Mouse (Mus musculus) midbrain, embryonic 16.5 days (tissue): ENCODE data around the gene E2f8. TPM values are rescaled to one million over a fixed set of nuclear protein-coding genes. Genes with fewer than 3 reads are reported as not detected.

Experiments
- ATAC-seq: fragments of 200-750 bp; cut with Nextera tagmentation; 2 replicates; pipeline ENCODE4 v1.8.0; 2017; ENCODE audit warnings: moderate TSS enrichment
- H3K27ac ChIP-seq: fragments of 300-500 bp; sonication (generic); 2 replicates; pipeline ENCODE4 v1.5.1; 2014; ENCODE audit warnings: mild to moderate bottlenecking, low read length, mixed read lengths
- H3K27me3 ChIP-seq: fragments of 300-500 bp; sonication (generic); 2 replicates; pipeline ENCODE4 v1.6.1; 2014; ENCODE audit warnings: low read depth, low read length, mixed read lengths; ENCODE audit not compliant: control insufficient read depth, insufficient read depth
- H3K36me3 ChIP-seq: fragments of 300-500 bp; sonication (generic); 2 replicates; pipeline ENCODE4 v1.6.1; 2014; ENCODE audit warnings: mild to moderate bottlenecking, low read length, moderate library complexity, mixed read lengths; ENCODE audit not compliant: control insufficient read depth, insufficient read depth
- H3K4me1 ChIP-seq: fragments of 300-500 bp; sonication (generic); 2 replicates; pipeline ENCODE4 v1.6.1; 2014; ENCODE audit warnings: mild to moderate bottlenecking, low read length, mixed read lengths; ENCODE audit not compliant: control insufficient read depth, insufficient read depth
- H3K4me2 ChIP-seq: fragments of 300-500 bp; sonication (generic); 2 replicates; pipeline ENCODE4 v1.6.1; 2014; ENCODE audit warnings: mild to moderate bottlenecking, low read length, mixed read lengths
- H3K4me3 ChIP-seq: fragments of 300-500 bp; sonication (generic); 2 replicates; pipeline ENCODE4 v1.5.1; 2014; ENCODE audit warnings: low read depth, mild to moderate bottlenecking, low read length, moderate library complexity, mixed read lengths
- H3K9ac ChIP-seq: fragments of 300-500 bp; sonication (generic); 2 replicates; pipeline ENCODE4 v1.6.1; 2014; ENCODE audit warnings: low read depth, low read length, mixed read lengths
- H3K9me3 ChIP-seq: fragments of 300-500 bp; sonication (generic); replicated peaks from 2 replicates; pipeline ENCODE4 v1.6.1; 2014; ENCODE audit warnings: mild to moderate bottlenecking, low read length, mixed read lengths; ENCODE audit not compliant: control insufficient read depth, poor library complexity, severe bottlenecking
- WGBS: fragments of 180-500 bp; shearing (Covaris S2); extraction: QIAGEN DNeasy Blood & Tissue Kit; methylation state at CpG from one replicate; pipeline ENCODE4 v1.1.7; 2014; 5-methylcytosine and 5-hydroxymethylcytosine counted together
- polyA plus RNA-seq: library from polyadenylated mRNA; unstranded; fragments of >200 nt; fragmentation: Nextera tagmentation; extraction: Ambion mirVana; gene quantifications from 2 replicates; pipeline ENCODE4 v1.2.1, GENCODE M21; 2015

Gene E2f8
- polyA plus RNA-seq, 1 experiment from 2014 or later, result 1.5 TPM

DNA sequence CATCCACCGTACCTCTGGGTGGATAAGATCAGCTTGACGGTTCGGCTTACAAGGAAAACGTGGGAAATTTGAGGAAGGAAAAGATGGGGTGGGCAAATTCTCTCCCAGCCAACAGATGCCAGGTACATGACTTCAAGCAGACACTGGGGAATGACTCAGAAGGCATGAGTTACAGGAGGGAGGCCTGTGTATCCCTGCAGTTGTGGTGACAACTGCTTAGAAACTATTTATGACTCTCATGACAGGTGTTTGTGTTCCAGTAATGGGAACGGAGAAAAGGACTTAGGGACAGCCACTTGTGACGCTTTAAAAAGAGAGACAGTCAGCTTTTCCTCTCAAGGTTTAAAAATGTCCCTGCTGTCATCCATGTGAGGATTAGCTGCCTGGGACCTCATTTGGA is 11.3 kb downstream of the E2f8 start:
- no peaks in the 10 kb centered on the region for H3K36me3 ChIP-seq
- H3K9ac ChIP-seq, result no peak overlapping the region
- H3K27me3 ChIP-seq, result no peaks in the 10 kb centered on the region
- no peak overlapping the region for H3K27ac ChIP-seq
- no peak overlapping the region for H3K4me2 ChIP-seq
- no peak overlapping the region for H3K4me3 ChIP-seq
- ATAC-seq, result no peak
- 91% methylated on average over 6 of the region's 6 CpGs for WGBS
- no peaks in the 10 kb centered on the region for H3K9me3 ChIP-seq
- peaks cover 2% of the 10 kb centered on the region; the same call in 1 of the 2 replicates for H3K4me1 ChIP-seq

- Histone ChIP-seq H3K4me1 (peaks cover 2% of the 10 kb centered on the region; the same call in 1 of the 2 replicates), H3K36me3 (no peaks in the 10 kb centered on the region), H3K27me3 (no peaks in the 10 kb centered on the region), H3K27ac (no peak overlapping the region), H3K9me3 (no peaks in the 10 kb centered on the region), H3K4me3 (no peak overlapping the region), H3K9ac (no peak overlapping the region), H3K4me2 (no peak overlapping the region)
- ATAC-seq, result no peak
- WGBS, result 89% methylated on average over 18 of the region's 18 CpGs
These were observed 13.8 kb downstream of the E2f8 start for GRCm38 (mm10) chr7:48867576-48867975.

DNA sequence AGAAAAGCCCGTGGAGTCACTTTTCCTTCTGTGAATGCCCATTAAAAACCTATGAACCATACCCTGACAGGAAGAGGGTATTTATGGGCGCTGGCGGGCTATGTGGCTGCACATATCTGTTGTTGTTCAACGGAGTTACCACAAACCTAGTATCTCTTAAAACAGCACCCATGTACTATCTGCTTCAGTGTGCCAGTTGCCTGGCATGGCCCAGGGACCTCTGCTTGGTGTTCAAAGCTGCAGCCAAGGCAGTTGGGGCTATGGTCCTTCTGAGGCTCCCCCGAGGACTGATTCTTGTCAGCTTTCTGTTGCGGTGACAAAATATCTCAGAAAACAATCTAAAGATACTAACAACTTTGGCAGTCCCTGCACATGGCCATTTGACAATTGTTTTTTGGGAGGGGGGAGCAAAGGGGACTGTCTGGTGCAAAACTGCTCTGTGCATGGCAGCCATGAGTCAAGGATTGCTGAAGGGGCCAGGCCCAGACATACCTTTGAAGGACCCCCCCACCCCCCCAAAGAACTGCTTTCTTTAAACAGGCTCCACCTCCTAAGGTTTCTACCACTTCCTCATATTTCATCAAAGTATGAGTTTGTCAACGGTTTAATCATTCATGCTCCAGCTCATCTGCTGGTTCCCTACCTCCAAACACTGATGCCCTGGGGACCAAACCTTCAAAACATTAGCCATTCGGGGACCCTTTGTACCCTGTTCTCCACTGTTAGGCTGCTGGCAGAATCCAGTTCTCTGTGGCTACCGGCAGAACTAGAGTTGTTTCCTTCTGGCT is 16.5 kb downstream of the E2f8 start:
- Histone ChIP-seq H3K4me1 (peaks cover 2% of the 10 kb centered on the region; the same call in 1 of the 2 replicates), H3K27me3 (no peaks in the 10 kb centered on the region), H3K4me3 (no peak overlapping the region), H3K27ac (no peak overlapping the region), H3K4me2 (no peak overlapping the region), H3K36me3 (no peaks in the 10 kb centered on the region), H3K9me3 (no peaks in the 10 kb centered on the region), H3K9ac (no peak overlapping the region)
- WGBS, result 92% methylated on average over 9 of the region's 9 CpGs
- no peak for ATAC-seq

GRCm38 (mm10) chr7:48864199-48864598 is 17.2 kb downstream of the E2f8 start:
- H3K9ac ChIP-seq, result no peak overlapping the region
- H3K4me1 ChIP-seq, result peaks cover 2% of the 10 kb centered on the region; the same call in 1 of the 2 replicates
- no peak for ATAC-seq
- H3K27me3 ChIP-seq, result no peaks in the 10 kb centered on the region
- H3K27ac ChIP-seq, result no peak overlapping the region
- no peaks in the 10 kb centered on the region for H3K9me3 ChIP-seq
- H3K4me3 ChIP-seq, result no peak overlapping the region
- H3K36me3 ChIP-seq, result no peaks in the 10 kb centered on the region
- no peak overlapping the region for H3K4me2 ChIP-seq

DNA sequence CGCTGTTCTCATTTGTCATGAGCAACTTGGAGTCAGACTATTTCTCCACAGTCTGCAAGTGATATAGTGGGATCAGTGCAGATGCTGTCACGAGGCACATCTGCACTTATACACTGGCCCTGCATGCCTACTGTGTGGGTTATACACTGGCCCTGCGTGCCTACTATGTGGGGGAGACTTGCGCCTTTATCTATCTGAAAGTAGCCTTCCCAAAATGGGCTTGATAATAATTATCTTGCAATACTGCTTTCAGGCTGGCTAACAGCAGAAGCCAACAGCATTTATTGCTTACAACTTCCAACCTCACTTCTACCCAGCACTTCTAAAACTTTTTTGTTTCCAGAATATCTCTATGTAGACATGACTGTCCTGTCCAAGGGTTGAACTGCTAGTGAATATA is 19.6 kb downstream of the E2f8 start:
- Histone ChIP-seq H3K4me1 (no peaks in the 10 kb centered on the region), H3K9ac (no peak overlapping the region), H3K4me2 (no peak overlapping the region), H3K4me3 (no peak overlapping the region), H3K27me3 (no peaks in the 10 kb centered on the region), H3K9me3 (no peaks in the 10 kb centered on the region), H3K36me3 (no peaks in the 10 kb centered on the region), H3K27ac (no peak overlapping the region)
- no peak for ATAC-seq
- 96% methylated on average over 4 of the region's 4 CpGs for WGBS

DNA sequence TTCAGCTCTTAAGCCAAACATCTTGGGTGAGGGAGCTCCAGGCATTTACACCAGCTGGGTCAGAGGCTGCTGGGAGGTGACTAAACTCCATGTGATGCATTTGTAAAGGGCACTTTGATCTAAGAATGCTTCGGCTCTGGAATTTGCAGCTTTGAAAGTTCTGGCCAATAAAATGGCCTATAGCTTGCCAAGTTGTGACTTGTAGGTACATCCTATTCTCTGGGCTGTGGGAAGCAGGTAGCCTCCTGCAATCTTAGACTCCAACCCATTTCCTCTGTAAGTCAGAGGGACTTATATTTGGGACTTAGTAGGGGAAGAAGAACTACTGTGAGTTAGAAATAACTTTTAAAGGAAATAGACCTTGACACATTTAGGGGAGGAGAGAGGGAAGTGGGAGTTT is 20.4 kb downstream of the E2f8 start:
- Histone ChIP-seq H3K27me3 (no peaks in the 10 kb centered on the region), H3K4me3 (no peak overlapping the region), H3K9me3 (no peaks in the 10 kb centered on the region), H3K4me1 (no peaks in the 10 kb centered on the region), H3K27ac (no peak overlapping the region), H3K9ac (no peak overlapping the region), H3K36me3 (no peaks in the 10 kb centered on the region), H3K4me2 (no peak overlapping the region)
- no peak for ATAC-seq
- 57% methylated on average over 1 of the region's 1 CpGs for WGBS

GRCm38 (mm10) chr7:48859362-48859761 is 22.0 kb downstream of the E2f8 start:
- Histone ChIP-seq H3K4me3 (no peak overlapping the region), H3K27me3 (no peaks in the 10 kb centered on the region), H3K36me3 (no peaks in the 10 kb centered on the region), H3K4me1 (no peaks in the 10 kb centered on the region), H3K27ac (no peak overlapping the region), H3K9me3 (no peaks in the 10 kb centered on the region), H3K4me2 (no peak overlapping the region), H3K9ac (no peak overlapping the region)
- no peak for ATAC-seq
- WGBS, result 83% methylated on average over 4 of the region's 4 CpGs

- H3K4me1 ChIP-seq, result no peaks in the 10 kb centered on the region
- H3K4me2 ChIP-seq, result no peak overlapping the region
- no peak overlapping the region for H3K9ac ChIP-seq
- WGBS, result 88% methylated on average over 1 of the region's 1 CpGs
- H3K4me3 ChIP-seq, result no peak overlapping the region
- H3K27me3 ChIP-seq, result no peaks in the 10 kb centered on the region
- H3K27ac ChIP-seq, result no peak overlapping the region
- ATAC-seq, result no peak
- no peaks in the 10 kb centered on the region for H3K9me3 ChIP-seq
- H3K36me3 ChIP-seq, result no peaks in the 10 kb centered on the region
These were observed 23.1 kb downstream of the E2f8 start for GRCm38 (mm10) chr7:48858257-48858656.

DNA sequence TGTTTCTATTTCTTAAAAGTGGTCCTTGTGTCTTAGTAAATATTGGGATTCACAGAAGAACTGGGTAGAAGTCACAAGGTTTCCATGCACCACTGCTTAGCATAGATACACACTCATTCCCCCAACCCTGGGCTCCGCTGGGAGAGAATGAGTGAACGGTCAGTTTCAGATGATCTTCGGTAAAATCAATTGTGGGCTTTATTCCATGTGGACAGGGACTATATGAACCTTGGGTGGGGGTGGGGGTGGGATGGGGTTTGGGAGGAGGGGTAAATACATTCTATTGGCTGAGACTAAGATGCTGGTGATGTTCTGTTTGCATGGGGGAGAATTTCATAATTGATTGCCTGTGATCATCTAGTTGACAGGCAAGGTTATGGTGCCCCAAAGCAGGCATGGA is 25.9 kb downstream of the E2f8 start:
- H3K9ac ChIP-seq, result no peak overlapping the region
- H3K27ac ChIP-seq, result no peak overlapping the region
- no peak overlapping the region for H3K4me3 ChIP-seq
- ATAC-seq, result no peak
- H3K9me3 ChIP-seq, result no peaks in the 10 kb centered on the region
- no peaks in the 10 kb centered on the region for H3K36me3 ChIP-seq
- WGBS, result 91% methylated on average over 3 of the region's 3 CpGs
- 0 out of 2 replicates have a peak, but pooled peaks cover 4% of the 10 kb centered on the region for H3K4me1 ChIP-seq
- no peak overlapping the region for H3K4me2 ChIP-seq
- H3K27me3 ChIP-seq, result no peaks in the 10 kb centered on the region
